In the genomic region with DNA sequence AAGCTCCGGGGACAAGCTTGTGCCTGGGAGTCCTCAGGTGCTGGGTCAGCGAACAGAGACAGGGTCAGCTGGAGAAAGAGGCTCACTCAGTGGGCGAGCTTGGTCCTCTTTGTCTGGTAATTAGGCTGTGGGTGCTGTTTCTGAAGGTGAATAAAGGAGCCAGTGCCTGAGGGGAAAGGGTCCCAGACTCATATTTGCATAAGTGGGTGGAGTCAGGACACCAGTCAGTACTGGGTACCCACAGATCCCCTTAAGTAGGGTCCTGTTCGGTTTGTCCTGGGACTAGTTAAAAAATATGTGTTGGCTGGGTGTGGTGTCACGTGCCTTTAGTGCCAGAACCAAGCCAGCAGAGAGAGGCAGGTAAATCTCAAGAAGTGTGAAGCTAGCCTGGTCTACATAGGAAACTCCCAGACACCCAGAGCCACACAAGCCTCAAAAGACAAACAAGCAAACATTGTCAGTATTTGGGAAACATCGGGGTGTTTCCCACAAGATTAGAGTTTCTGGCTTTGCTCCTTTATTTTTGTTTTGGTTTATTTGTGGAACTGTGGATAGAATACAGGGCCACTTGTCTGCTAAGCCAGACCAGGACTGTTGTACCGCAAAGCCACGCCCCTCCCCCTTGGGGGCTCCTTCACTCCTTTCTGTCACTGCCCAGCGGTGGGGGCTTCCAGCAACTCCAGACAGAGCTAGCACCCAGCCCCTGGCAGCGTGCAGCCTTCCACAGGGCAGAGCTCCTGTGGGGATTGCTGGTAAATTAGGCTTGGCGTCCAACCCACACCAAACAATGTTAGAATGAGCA, we compare ENCODE assay signal across 18 mouse cellular contexts. TPM values are rescaled to one million over a fixed set of nuclear protein-coding genes. Genes with fewer than 3 reads are reported as not detected.
DNase-seq lines count a peak whose midpoint lies in the region; ATAC-seq and TF ChIP-seq lines count a peak whose summit lies in the region.
"Had no signal": no experiment of that assay in that cellular context is flagged by ENCODE, and none has a peak within 500 bp of the region (broad histone marks: within the 10 kb centered on the region; RNA-seq: fewer than 3 reads in every experiment).

No protein-coding gene starts in this region.

- H3K9me3 ChIP-seq in heart, embryonic 13.5 days, result no peaks in the 10 kb centered on the region
- no peaks in the 10 kb centered on the region for H3K9me3 ChIP-seq in liver, embryonic 11.5 days (ENCODE audit: control insufficient read depth, low read length)
- H3K9me3 ChIP-seq in liver, postnatal 0 days (ENCODE audit: low read length), result peaks cover 6% of the 10 kb centered on the region; the same call in 1 of the 2 replicates
- H3K9me3 ChIP-seq in ES-Bruce4 (replicated peaks; ENCODE audit: control insufficient read depth, insufficient read depth, low read length, poor library complexity, severe bottlenecking), result peaks cover 6% of the 10 kb centered on the region

- no peak for TF ChIP-seq EP300 in liver, postnatal 0 days (IDR thresholded peaks at IDR 0.05; ENCODE audit: low read depth)
- TF ChIP-seq EP300 in ES-Bruce4 (IDR thresholded peaks at IDR 0.05; ENCODE audit: insufficient read depth, low read depth, low read length), result 0 out of 2 replicates have a peak, but pooled peaks have one; percentile 75

- WGBS in heart, embryonic 13.5 days, result 39% methylated on average over 11 of the region's 11 CpGs
- WGBS in liver, embryonic 11.5 days, result 41% methylated on average over 11 of the region's 11 CpGs
- 58% methylated on average over 11 of the region's 11 CpGs for WGBS in liver, postnatal 0 days (ENCODE audit: insufficient replicate concordance)

- ATAC-seq in heart, embryonic 13.5 days (ENCODE audit: extremely low read depth, insufficient number of reproducible peaks, low FRiP score, low TSS enrichment), result no peak
- no peak for ATAC-seq in liver, embryonic 11.5 days (replicated peaks; ENCODE audit: low FRiP score)
- ATAC-seq in liver, postnatal 0 days, result no peak
- ATAC-seq: hindbrain, postnatal 0 days had no signal

- H3K27ac ChIP-seq in heart, embryonic 13.5 days (replicated peaks), result peak overlapping the region; percentile 71
- no peak overlapping the region for H3K27ac ChIP-seq in liver, embryonic 11.5 days (ENCODE audit: low read depth, low read length)
- H3K27ac ChIP-seq in liver, postnatal 0 days (ENCODE audit: low read depth), result no peak overlapping the region
- H3K27ac ChIP-seq in ES-Bruce4 (ENCODE audit: insufficient read depth, low read length), result peak overlapping the region; percentile 62
- H3K27ac ChIP-seq: hindbrain, postnatal 0 days; liver, embryonic 14.5 days had no signal

- no peak overlapping the region for H3K4me3 ChIP-seq in heart, embryonic 13.5 days
- no peak overlapping the region for H3K4me3 ChIP-seq in liver, embryonic 11.5 days (ENCODE audit: low read depth, low read length)
- no peak overlapping the region for H3K4me3 ChIP-seq in liver, postnatal 0 days (ENCODE audit: low read depth, low read length)
- no peak overlapping the region for H3K4me3 ChIP-seq in ES-Bruce4 (ENCODE audit: low read depth, low read length)

- no peak for DNase-seq in heart, adult 9 months (ENCODE audit: low spot score in 2 of 2)
- no peak for DNase-seq in liver, embryonic 11.5 days (ENCODE audit: low spot score)
- no peak for DNase-seq in liver, postnatal 0 days
- DNase-seq in Muller cell, postnatal 12 days (ENCODE audit: inconsistent ontology term), result peak; percentile 36
- no peak for DNase-seq in lung, postnatal 14 days
- no peak for DNase-seq in frontal cortex, postnatal 14 days (ENCODE audit: low spot score in 2 of 2)
- DNase-seq: cerebellum, postnatal 10 days; embryo, embryonic 11 days; kidney, adult 18-20 months; layer of hippocampus, postnatal 36 days; left cerebral cortex, postnatal 4 days; lung, postnatal 10 days; right cerebral cortex, adult 18-20 months; thymus, postnatal 25 days had no signal

- TF ChIP-seq CTCF in liver, postnatal 0 days (IDR thresholded peaks at IDR 0.05; ENCODE audit: low read depth), result no peak
- no peak for TF ChIP-seq CTCF in ES-Bruce4 (IDR thresholded peaks at IDR 0.05; ENCODE audit: low read depth, low read length)

- peak; percentile 57 for TF ChIP-seq POLR2A in ES-Bruce4 (IDR thresholded peaks at IDR 0.05; ENCODE audit: insufficient read depth, low read length)

- peaks cover 50% of the 10 kb centered on the region for H3K4me1 ChIP-seq in heart, embryonic 13.5 days
- 0 out of 2 replicates have a peak, but pooled peaks cover 4% of the 10 kb centered on the region for H3K4me1 ChIP-seq in liver, embryonic 11.5 days (replicated peaks; ENCODE audit: control insufficient read depth, insufficient read depth, low read length)
- H3K4me1 ChIP-seq in liver, postnatal 0 days (ENCODE audit: insufficient read depth), result 0 out of 2 replicates have a peak, but pooled peaks cover 6% of the 10 kb centered on the region
- H3K4me1 ChIP-seq in ES-Bruce4 (ENCODE audit: control insufficient read depth, insufficient read depth, low read length), result peaks cover 10% of the 10 kb centered on the region

- no peaks in the 10 kb centered on the region for H3K36me3 ChIP-seq in heart, embryonic 13.5 days
- no peaks in the 10 kb centered on the region for H3K36me3 ChIP-seq in liver, embryonic 11.5 days (ENCODE audit: control insufficient read depth, insufficient read depth, low read length)
- H3K36me3 ChIP-seq in liver, postnatal 0 days (replicated peaks; ENCODE audit: insufficient read depth, low read length), result no peaks in the 10 kb centered on the region
- no peaks in the 10 kb centered on the region for H3K36me3 ChIP-seq in ES-Bruce4 (ENCODE audit: control insufficient read depth, insufficient read depth, low read length, poor library complexity, severe bottlenecking)

- peak overlapping the region; percentile 26 for H3K4me2 ChIP-seq in heart, embryonic 13.5 days
- no peak overlapping the region for H3K4me2 ChIP-seq in liver, embryonic 11.5 days
- H3K4me2 ChIP-seq in liver, postnatal 0 days (ENCODE audit: low read depth, low read length), result no peak overlapping the region

- H3K9ac ChIP-seq in heart, embryonic 13.5 days, result peak overlapping the region; percentile 42
- peak overlapping the region; percentile 30; the same call in 1 of the 2 replicates for H3K9ac ChIP-seq in liver, embryonic 11.5 days (ENCODE audit: low read depth, low read length)
- H3K9ac ChIP-seq in liver, postnatal 0 days (replicated peaks), result no peak overlapping the region
- H3K9ac ChIP-seq in ES-Bruce4 (ENCODE audit: low read depth, poor library complexity, severe bottlenecking), result 0 out of 2 replicates have a peak overlapping the region, but pooled peaks have one; percentile 25
- H3K9ac ChIP-seq: liver, embryonic 14.5 days had no signal

- no peaks in the 10 kb centered on the region for H3K27me3 ChIP-seq in heart, embryonic 13.5 days (replicated peaks)
- H3K27me3 ChIP-seq in liver, embryonic 11.5 days (replicated peaks; ENCODE audit: control insufficient read depth, insufficient read depth, low read length), result no peaks in the 10 kb centered on the region
- no peaks in the 10 kb centered on the region for H3K27me3 ChIP-seq in liver, postnatal 0 days (ENCODE audit: insufficient read depth, low read length)
- H3K27me3 ChIP-seq in ES-Bruce4 (ENCODE audit: control insufficient read depth, insufficient read depth, low read length, poor library complexity, severe bottlenecking), result no peaks in the 10 kb centered on the region

RNA-seq across cellular contexts. Expression of a gene that starts 44.7 kb away (rescaled TPM):
- polyA plus RNA-seq in heart, embryonic 13.5 days (2015; fragmentation: Nextera tagmentation; extraction: Ambion mirVana), result 7.3 and 7.8 TPM in 2 replicates
- 6.0 and 6.1 TPM in 2 replicates for polyA plus RNA-seq in liver, embryonic 11.5 days (2014; fragmentation: Nextera tagmentation; extraction: Ambion mirVana)
- polyA plus RNA-seq in liver, postnatal 0 days (2015; fragmentation: Nextera tagmentation; extraction: Ambion mirVana), result 2.3 and 2.7 TPM in 2 replicates
- polyA plus RNA-seq in ES-Bruce4 (2011; ENCODE audit: insufficient read depth, insufficient read length, low read depth, missing spikeins), result 55.0 and 55.3 TPM in 2 replicates

Comparison
In these comparisons a context has a peak if more than half of its experiments do, and no peak if none do; other contexts are left out.
1. H3K27ac ChIP-seq: peak in heart, embryonic 13.5 days (single experiment) and ES-Bruce4 (single experiment); none in liver, embryonic 11.5 days (single experiment) and liver, postnatal 0 days (single experiment).